Mouse (Mus musculus) C2C12 (cell line): Measurements from ENCODE around the gene Abcb10. TPM values are rescaled to one million over a fixed set of nuclear protein-coding genes. Genes with fewer than 3 reads are reported as not detected.
"Not testable (repeated sequence)": the region's sequence is repeated elsewhere in the genome, so short reads cannot be mapped to it uniquely, and the experiment has no call there.

Source experiments
- H3K27me3 ChIP-seq: one replicate; pipeline ENCODE4 v1.6.1; 2011; ENCODE audit not compliant: control insufficient read depth, insufficient read depth, insufficient read length
- H3K36me3 ChIP-seq: one replicate; pipeline ENCODE4 v1.6.1; 2011; ENCODE audit not compliant: control insufficient read depth, insufficient read depth
- H3K4me3 ChIP-seq: one replicate; pipeline ENCODE4 v1.5.1; 2011; ENCODE audit warnings: mild to moderate bottlenecking, control low read depth; ENCODE audit not compliant: poor library complexity, insufficient read depth, severe bottlenecking
- H3K79me2 ChIP-seq: one replicate; pipeline ENCODE4 v1.6.1; 2011; ENCODE audit not compliant: control insufficient read depth, insufficient read depth
- H3K79me3 ChIP-seq: one replicate; pipeline ENCODE4 v1.6.1; 2011; ENCODE audit warnings: low read depth, control low read depth
- H3ac ChIP-seq: one replicate; pipeline ENCODE3; 2011; ENCODE audit warnings: low read depth; ENCODE audit not compliant: control insufficient read depth, insufficient read length
- CEBPB ChIP-seq: IDR thresholded peaks from one replicate; pipeline ENCODE4 v1.6.1; 2011; ENCODE audit warnings: low read depth, mild to moderate bottlenecking, control low read depth, moderate library complexity
- CTCF ChIP-seq: IDR thresholded peaks from one replicate; pipeline ENCODE4 v1.5.1; 2011; ENCODE audit not compliant: control insufficient read depth, insufficient read depth, insufficient read length
- FOSL1 ChIP-seq: IDR thresholded peaks from one replicate; pipeline ENCODE4 v1.8.0; 2011; ENCODE audit warnings: mild to moderate bottlenecking, low read length; ENCODE audit not compliant: poor library complexity, insufficient read depth, severe bottlenecking
- MAX ChIP-seq: IDR thresholded peaks from one replicate; pipeline ENCODE4 v1.6.1; 2011; ENCODE audit warnings: mild to moderate bottlenecking, control low read depth
- MYOD1 ChIP-seq: IDR thresholded peaks from one replicate; pipeline ENCODE4 v1.6.1; 2011; ENCODE audit warnings: low read depth; ENCODE audit not compliant: control insufficient read depth, insufficient read length
- MYOG ChIP-seq: IDR thresholded peaks from one replicate; pipeline ENCODE4 v1.6.1; 2011; ENCODE audit not compliant: control insufficient read depth, insufficient read length; ENCODE audit errors: extremely low read depth
- USF1 ChIP-seq: IDR thresholded peaks from one replicate; pipeline ENCODE4 v1.6.1; 2011; ENCODE audit warnings: low read depth, mild to moderate bottlenecking, control low read depth, moderate library complexity
- polyA plus RNA-seq: library from polyadenylated mRNA; unstranded; fragments of >200 nt; fragmentation: generic; extraction: Trizol; gene quantifications from one replicate; pipeline ENCODE4 v1.2.1, GENCODE M21; 2012; ENCODE audit warnings: missing spikeins

Gene Abcb10
- polyA plus RNA-seq, 1 experiment, result 8.9 TPM

- H3K79me2 ChIP-seq, result no peaks in the 10 kb centered on the region
- H3K79me3 ChIP-seq, result no peaks in the 10 kb centered on the region
- no peaks in the 10 kb centered on the region for H3K27me3 ChIP-seq
- no peaks in the 10 kb centered on the region for H3K36me3 ChIP-seq
- TF ChIP-seq FOSL1 (no peak), MYOG (no peak), MYOD1 (no peak), MAX (no peak), CTCF (no peak), USF1 (no peak), CEBPB (no peak)
- no peak overlapping the region for H3K4me3 ChIP-seq
- no peak overlapping the region for H3ac ChIP-seq
Measured at GRCm38 (mm10) chr8:123978926-123979325, 4.0 kb downstream of the Abcb10 start.

- TF ChIP-seq MYOD1 (no peak), MYOG (no peak), MAX (no peak), CEBPB (no peak), FOSL1 (no peak), CTCF (no peak), USF1 (no peak)
Measured at GRCm38 (mm10) chr8:123978166-123978838, 4.6 kb downstream of the Abcb10 start.

GRCm38 (mm10) chr8:123977499-123977898 is 5.4 kb downstream of the Abcb10 start:
- TF ChIP-seq CEBPB (no peak), MYOG (no peak), CTCF (no peak)
- Histone ChIP-seq H3K79me2 (no peaks in the 10 kb centered on the region), H3K27me3 (no peaks in the 10 kb centered on the region), H3ac (no peak overlapping the region), H3K4me3 (no peak overlapping the region), H3K36me3 (no peaks in the 10 kb centered on the region), H3K79me3 (no peaks in the 10 kb centered on the region)

More at GRCm38 (mm10) chr8:123978166-123978838, 4.6 kb downstream of the Abcb10 start:
- Histone ChIP-seq H3K27me3 (no peaks in the 10 kb centered on the region), H3ac (no peak overlapping the region), H3K79me2 (no peaks in the 10 kb centered on the region), H3K36me3 (no peaks in the 10 kb centered on the region), H3K79me3 (no peaks in the 10 kb centered on the region), H3K4me3 (no peak overlapping the region)

GRCm38 (mm10) chr8:123973495-123973894 is 9.4 kb downstream of the Abcb10 start:
- no peaks in the 10 kb centered on the region for H3K36me3 ChIP-seq
- no peak overlapping the region for H3K4me3 ChIP-seq
- H3K79me3 ChIP-seq, result no peaks in the 10 kb centered on the region
- no peaks in the 10 kb centered on the region for H3K27me3 ChIP-seq
- H3ac ChIP-seq, result no peak overlapping the region
- H3K79me2 ChIP-seq, result no peaks in the 10 kb centered on the region
- TF ChIP-seq CEBPB, result no peak

DNA sequence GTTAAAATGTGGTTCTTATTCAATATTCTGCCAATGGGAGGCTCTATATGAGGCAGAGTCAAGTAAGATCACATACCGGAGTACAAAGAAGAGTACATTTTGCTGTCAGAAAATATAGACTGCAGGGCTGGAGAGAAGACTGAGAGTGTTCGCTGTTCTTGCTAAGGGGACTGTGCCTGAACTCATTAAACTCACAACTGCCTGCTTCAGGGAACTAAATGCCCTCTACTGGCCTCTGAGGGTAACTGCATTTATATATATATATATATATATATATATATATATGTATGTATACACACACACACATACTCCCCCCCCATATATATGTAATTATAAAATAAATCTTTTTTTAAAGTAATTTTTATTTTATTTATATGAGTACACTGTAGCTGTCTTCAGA is 16.0 kb downstream of the Abcb10 start:
- H3K79me3 ChIP-seq, result no peaks in the 10 kb centered on the region
- no peaks in the 10 kb centered on the region for H3K36me3 ChIP-seq
- no peaks in the 10 kb centered on the region for H3K27me3 ChIP-seq
- no peak overlapping the region for H3K4me3 ChIP-seq
- H3ac ChIP-seq, result no peak overlapping the region
- no peaks in the 10 kb centered on the region for H3K79me2 ChIP-seq
- TF ChIP-seq CEBPB (no peak), MYOD1 (no peak)

GRCm38 (mm10) chr8:123961371-123961770 is 21.6 kb downstream of the Abcb10 start:
- TF ChIP-seq MYOD1, result no peak
- TF ChIP-seq CEBPB, result no peak
- no peak for TF ChIP-seq MYOG
- no peak for TF ChIP-seq FOSL1
- TF ChIP-seq CTCF, result no peak
- Histone ChIP-seq H3ac (no peak overlapping the region), H3K79me3 (no peaks in the 10 kb centered on the region), H3K4me3 (no peak overlapping the region), H3K36me3 (no peaks in the 10 kb centered on the region), H3K79me2 (no peaks in the 10 kb centered on the region), H3K27me3 (no peaks in the 10 kb centered on the region)

GRCm38 (mm10) chr8:123960556-123960955 is 22.4 kb downstream of the Abcb10 start:
- H3K4me3 ChIP-seq, H3K27me3 ChIP-seq, H3K79me2 ChIP-seq, H3ac ChIP-seq, H3K79me3 ChIP-seq, H3K36me3 ChIP-seq: not testable (repeated sequence)
